Mouse (Mus musculus) myocyte (in vitro differentiated cells): ENCODE measurements around the gene Adpgk. TPM values are rescaled to one million over a fixed set of nuclear protein-coding genes. Genes with fewer than 3 reads are reported as not detected.

Experiments
- H3K27me3 ChIP-seq: one replicate; pipeline ENCODE4 v1.6.1; 2011; ENCODE audit not compliant: control insufficient read depth, insufficient read depth, insufficient read length
- H3K36me3 ChIP-seq: one replicate; pipeline ENCODE4 v1.6.1; 2011; ENCODE audit not compliant: control insufficient read depth, insufficient read depth
- H3K4me2 ChIP-seq: one replicate; pipeline ENCODE4 v1.6.1; 2011; ENCODE audit warnings: low read depth, control low read depth
- H3K4me3 ChIP-seq: one replicate; pipeline ENCODE4 v1.5.1; 2011; ENCODE audit warnings: mild to moderate bottlenecking, control low read depth, moderate library complexity
- H3K79me2 ChIP-seq: one replicate; pipeline ENCODE4 v1.6.1; 2011; ENCODE audit not compliant: control insufficient read depth, insufficient read depth
- H3ac ChIP-seq: one replicate; pipeline ENCODE4 v1.6.1; 2011; ENCODE audit not compliant: control insufficient read depth, insufficient read length
- CEBPB ChIP-seq: IDR thresholded peaks from 2 replicates; pipeline ENCODE4 v1.6.1; 2011; ENCODE audit warnings: mild to moderate bottlenecking, moderate library complexity; ENCODE audit not compliant: poor library complexity, insufficient read depth, severe bottlenecking
- E2F4 ChIP-seq: IDR thresholded peaks from one replicate; pipeline ENCODE4 v1.6.1; 2011; ENCODE audit warnings: mild to moderate bottlenecking, control low read depth, moderate library complexity; ENCODE audit not compliant: insufficient read depth
- MAX ChIP-seq: IDR thresholded peaks from one replicate; pipeline ENCODE4 v1.6.1; 2011; ENCODE audit warnings: low read depth, mild to moderate bottlenecking, control low read depth
- MYOD1 ChIP-seq, 3 experiments: IDR thresholded peaks; one replicate each; pipeline ENCODE4 v1.6.1; 2011; ENCODE audit warnings: control low read depth in 2 of 3, low read depth in 2 of 3, mild to moderate bottlenecking in 2 of 3, moderate library complexity in 1 of 3; ENCODE audit not compliant: insufficient read length in 2 of 3, control insufficient read depth in 1 of 3
- MYOG ChIP-seq, 3 experiments: IDR thresholded peaks; one replicate each; pipeline ENCODE4 v1.6.1; 2011; ENCODE audit warnings: control low read depth in 2 of 3, low read depth in 2 of 3, mild to moderate bottlenecking in 2 of 3; ENCODE audit not compliant: insufficient read length in 2 of 3, control insufficient read depth in 1 of 3, insufficient read depth in 1 of 3
- POLR2A ChIP-seq: IDR thresholded peaks from one replicate; pipeline ENCODE4 v1.6.1; 2011; ENCODE audit warnings: low read depth, mild to moderate bottlenecking, control low read depth, moderate library complexity; ENCODE audit not compliant: insufficient read length
- POLR2AphosphoS2 ChIP-seq: IDR thresholded peaks from one replicate; pipeline ENCODE4 v1.6.1; 2011; ENCODE audit warnings: low read depth, control low read depth; ENCODE audit not compliant: insufficient read length
- REST ChIP-seq: IDR thresholded peaks from one replicate; pipeline ENCODE4 v1.6.1; 2011; ENCODE audit warnings: mild to moderate bottlenecking, control low read depth, moderate library complexity; ENCODE audit not compliant: insufficient read depth, insufficient read length
- SRF ChIP-seq: IDR thresholded peaks from one replicate; pipeline ENCODE4 v1.6.1; 2011; ENCODE audit warnings: low read depth; ENCODE audit not compliant: control insufficient read depth, insufficient read length
- TCF12 ChIP-seq: IDR thresholded peaks from one replicate; pipeline ENCODE4 v1.6.1; 2011; ENCODE audit warnings: mild to moderate bottlenecking, control low read depth; ENCODE audit not compliant: poor library complexity, insufficient read depth, severe bottlenecking
- TCF3 ChIP-seq: IDR thresholded peaks from one replicate; pipeline ENCODE4 v1.6.1; 2011; ENCODE audit warnings: low read depth, control low read depth; ENCODE audit not compliant: insufficient read length
- USF1 ChIP-seq: IDR thresholded peaks from one replicate; pipeline ENCODE4 v1.6.1; 2011; ENCODE audit warnings: low read depth, mild to moderate bottlenecking, control low read depth, moderate library complexity
- polyA plus RNA-seq: library from polyadenylated mRNA; unstranded; fragments of >200 nt; fragmentation: generic; extraction: Trizol; gene quantifications from one replicate; pipeline ENCODE4 v1.2.1, GENCODE M21; 2012; ENCODE audit warnings: missing spikeins

Gene Adpgk
- polyA plus RNA-seq, 1 experiment, result 25.4 TPM

GRCm38 (mm10) chr9:59311284-59311670, 19.9 kb downstream of the Adpgk start:
- no peak overlapping the region for H3K4me3 ChIP-seq

DNA sequence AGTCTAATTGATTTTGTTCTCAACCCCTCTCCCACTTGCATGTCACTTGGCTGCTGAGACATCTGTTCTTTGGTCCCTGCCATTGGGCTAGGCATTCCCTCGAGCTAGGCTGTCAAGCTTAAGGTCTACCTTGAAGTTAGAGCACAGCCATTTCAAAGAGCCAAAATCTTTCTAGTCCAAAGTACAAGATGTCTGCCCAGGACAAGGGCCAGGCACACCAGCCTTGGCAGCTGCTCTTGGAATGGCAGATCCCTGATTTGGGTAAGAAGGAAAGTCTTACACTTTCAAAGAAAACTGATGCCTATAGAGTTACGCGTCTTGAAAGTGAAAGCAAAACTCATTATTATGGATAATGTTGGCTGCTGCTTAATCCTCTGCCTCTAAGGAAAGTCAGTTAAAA, 24.8 kb downstream of the Adpgk start:
- no peak overlapping the region for H3K4me2 ChIP-seq
- TF ChIP-seq SRF, result no peak
- no peak for TF ChIP-seq MYOD1 (IDR thresholded peaks at IDR 0.05; ENCODE audit: control insufficient read depth in 1 of 3, insufficient read length in 2 of 3, low read depth in 2 of 3)
- TF ChIP-seq USF1, result no peak
- no peak for TF ChIP-seq TCF3
- TF ChIP-seq TCF12, result no peak
- TF ChIP-seq MYOG (IDR thresholded peaks at IDR 0.05; ENCODE audit: control insufficient read depth in 1 of 3, insufficient read depth in 1 of 3, insufficient read length in 2 of 3, low read depth in 2 of 3), result no peak
- no peak for TF ChIP-seq MAX
- TF ChIP-seq E2F4, result no peak
- TF ChIP-seq POLR2A, result no peak
- TF ChIP-seq REST, result no peak
- no peak for TF ChIP-seq CEBPB
- no peak for TF ChIP-seq POLR2AphosphoS2
- peaks cover 27% of the 10 kb centered on the region for H3K36me3 ChIP-seq
- no peak overlapping the region for H3K4me3 ChIP-seq
- no peaks in the 10 kb centered on the region for H3K27me3 ChIP-seq
- H3ac ChIP-seq, result no peak overlapping the region
- no peaks in the 10 kb centered on the region for H3K79me2 ChIP-seq

More at GRCm38 (mm10) chr9:59311284-59311670, 19.9 kb downstream of the Adpgk start:
- H3K79me2 ChIP-seq, result no peaks in the 10 kb centered on the region
- no peak overlapping the region for H3ac ChIP-seq
- peak overlapping the region; percentile 27 for H3K4me2 ChIP-seq
- H3K36me3 ChIP-seq, result peaks cover 25% of the 10 kb centered on the region
- no peak for TF ChIP-seq SRF
- TF ChIP-seq MYOD1 (IDR thresholded peaks at IDR 0.05; ENCODE audit: control insufficient read depth in 1 of 3, insufficient read length in 2 of 3, low read depth in 2 of 3), result no peak
- no peak for TF ChIP-seq E2F4
- TF ChIP-seq MAX, result no peak
- TF ChIP-seq POLR2AphosphoS2, result no peak
- TF ChIP-seq POLR2A, result no peak
- TF ChIP-seq CEBPB, result no peak
- H3K27me3 ChIP-seq, result no peaks in the 10 kb centered on the region

GRCm38 (mm10) chr9:59324351-59324750, 33.0 kb downstream of the Adpgk start:
- Histone ChIP-seq H3ac (no peak overlapping the region), H3K79me2 (no peaks in the 10 kb centered on the region), H3K4me3 (no peak overlapping the region), H3K36me3 (peaks cover 36% of the 10 kb centered on the region), H3K4me2 (no peak overlapping the region), H3K27me3 (no peaks in the 10 kb centered on the region)
- no peak for TF ChIP-seq SRF
- TF ChIP-seq REST, result no peak
- TF ChIP-seq POLR2AphosphoS2, result no peak
- no peak for TF ChIP-seq POLR2A
- TF ChIP-seq MAX, result no peak
- TF ChIP-seq MYOG (IDR thresholded peaks at IDR 0.05; ENCODE audit: control insufficient read depth in 1 of 3, insufficient read depth in 1 of 3, insufficient read length in 2 of 3, low read depth in 2 of 3), result no peak
- TF ChIP-seq USF1, result no peak
- no peak for TF ChIP-seq TCF3
- no peak for TF ChIP-seq MYOD1 (IDR thresholded peaks at IDR 0.05; ENCODE audit: control insufficient read depth in 1 of 3, insufficient read length in 2 of 3, low read depth in 2 of 3)
- no peak for TF ChIP-seq CEBPB
- TF ChIP-seq E2F4, result no peak
- TF ChIP-seq TCF12, result no peak

- no peak for TF ChIP-seq POLR2A
- no peak for TF ChIP-seq MAX
- TF ChIP-seq MYOG (IDR thresholded peaks at IDR 0.05; ENCODE audit: control insufficient read depth in 1 of 3, insufficient read depth in 1 of 3, insufficient read length in 2 of 3, low read depth in 2 of 3), result no peak
- no peak for TF ChIP-seq REST
- TF ChIP-seq TCF3, result no peak
- no peaks in the 10 kb centered on the region for H3K27me3 ChIP-seq
These were observed 38.7 kb downstream of the Adpgk start for GRCm38 (mm10) chr9:59330055-59330454.

DNA sequence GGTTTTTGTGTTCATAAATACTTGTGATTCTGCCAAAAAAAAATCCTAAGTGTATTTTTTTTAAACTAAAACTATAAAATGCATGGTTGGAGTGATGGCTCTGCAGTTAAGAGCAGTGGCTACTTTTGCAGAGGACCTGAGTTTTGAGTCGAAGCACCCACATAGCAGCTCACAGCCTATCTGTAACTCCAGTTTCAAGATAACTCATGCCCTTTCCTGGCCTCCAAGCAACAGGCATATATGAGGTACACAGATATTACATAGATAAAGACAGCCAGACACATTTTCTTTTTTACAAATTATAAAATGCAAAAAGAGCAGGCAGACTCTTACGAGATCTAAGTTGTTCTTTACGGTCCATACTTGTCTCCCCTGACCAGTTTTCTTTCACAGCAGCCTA, 45.2 kb downstream of the Adpgk start:
- H3K36me3 ChIP-seq, result no peaks in the 10 kb centered on the region
- TF ChIP-seq TCF3, result no peak
- TF ChIP-seq REST, result no peak
- TF ChIP-seq TCF12, result no peak
- no peak for TF ChIP-seq CEBPB
- TF ChIP-seq SRF, result no peak
- TF ChIP-seq MYOD1 (IDR thresholded peaks at IDR 0.05; ENCODE audit: control insufficient read depth in 1 of 3, insufficient read length in 2 of 3, low read depth in 2 of 3), result no peak
- H3K4me2 ChIP-seq, result no peak overlapping the region
- no peaks in the 10 kb centered on the region for H3K27me3 ChIP-seq
- no peak overlapping the region for H3ac ChIP-seq
- H3K79me2 ChIP-seq, result no peaks in the 10 kb centered on the region
- H3K4me3 ChIP-seq, result no peak overlapping the region

More at GRCm38 (mm10) chr9:59330055-59330454, 38.7 kb downstream of the Adpgk start:
- H3K4me2 ChIP-seq, result no peak overlapping the region
- peaks cover 11% of the 10 kb centered on the region for H3K36me3 ChIP-seq
- H3K79me2 ChIP-seq, result no peaks in the 10 kb centered on the region
- H3ac ChIP-seq, result no peak overlapping the region
- H3K4me3 ChIP-seq, result no peak overlapping the region
